Mouse (Mus musculus) ovary, postnatal 36 days (tissue): ENCODE data around the gene Yjefn3.
A peak's percentile ranks its signal among the peaks of the same experiment; 100 is the strongest.
"Not testable (repeated sequence)": the region's sequence is repeated elsewhere in the genome, so short reads cannot be mapped to it uniquely, and the experiment has no call there.

ENCODE experiments used
- DNase-seq: peaks from one replicate; pipeline ENCODE4 v3.0.0; 2022; ENCODE audit warnings: low spot score, mixed read lengths

Yjefn3 gene

GRCm38 (mm10) chr8:69902163-69903062, at the start of gene Yjefn3, which contains the start of the genes Tssk6 and Ndufa13:
TSS of gene Yjefn3 (minus strand) at chr8:69902712.
TSS of gene Tssk6 (plus strand) at chr8:69902184.
TSS of gene Ndufa13 (minus strand) at chr8:69902558.
- DNase-seq, result peak; percentile 51

GRCm38 (mm10) chr8:69950300-69950699, 47.8 kb upstream of the Yjefn3 start:
- no peak for DNase-seq

GRCm38 (mm10) chr8:69942495-69942894, 40.0 kb upstream of the Yjefn3 start:
- DNase-seq, result not testable (repeated sequence)

- no peak for DNase-seq
Observed at GRCm38 (mm10) chr8:69940386-69940785, 37.9 kb upstream of the Yjefn3 start.

- no peak for DNase-seq
Observed at GRCm38 (mm10) chr8:69939633-69940032, 37.1 kb upstream of the Yjefn3 start.

- no peak for DNase-seq
Observed at GRCm38 (mm10) chr8:69938245-69938982, 35.9 kb upstream of the Yjefn3 start.

- DNase-seq, result no peak
Observed at GRCm38 (mm10) chr8:69937466-69937865, 35.0 kb upstream of the Yjefn3 start.

GRCm38 (mm10) chr8:69936050-69936794, 33.7 kb upstream of the Yjefn3 start:
- no peak for DNase-seq

GRCm38 (mm10) chr8:69935431-69935830, 32.9 kb upstream of the Yjefn3 start:
- DNase-seq, result no peak

GRCm38 (mm10) chr8:69934582-69934981, 32.1 kb upstream of the Yjefn3 start:
- no peak for DNase-seq

GRCm38 (mm10) chr8:69933811-69934210, 31.3 kb upstream of the Yjefn3 start:
- DNase-seq, result no peak

- no peak for DNase-seq
Observed at GRCm38 (mm10) chr8:69926901-69927300, 24.4 kb upstream of the Yjefn3 start.

- no peak for DNase-seq
Observed at GRCm38 (mm10) chr8:69923986-69924385, 21.5 kb upstream of the Yjefn3 start.

- DNase-seq, result no peak
Observed at GRCm38 (mm10) chr8:69921141-69921540, 18.6 kb upstream of the Yjefn3 start.

GRCm38 (mm10) chr8:69919876-69920662, 17.6 kb upstream of the Yjefn3 start:
- no peak for DNase-seq

GRCm38 (mm10) chr8:69919010-69919409, 16.5 kb upstream of the Yjefn3 start:
- DNase-seq, result peak; percentile 25

- DNase-seq, result no peak
Observed at GRCm38 (mm10) chr8:69918506-69918905, 16.0 kb upstream of the Yjefn3 start.

- no peak for DNase-seq
Observed at GRCm38 (mm10) chr8:69915748-69916147, 13.2 kb upstream of the Yjefn3 start.

GRCm38 (mm10) chr8:69914526-69914925, 12.0 kb upstream of the Yjefn3 start:
- DNase-seq, result no peak

GRCm38 (mm10) chr8:69912478-69913074, 10.1 kb upstream of the Yjefn3 start:
- DNase-seq, result no peak

- DNase-seq, result no peak
Observed at GRCm38 (mm10) chr8:69911917-69912316, 9.4 kb upstream of the Yjefn3 start.
